Mouse (Mus musculus): ENCODE measurements at regions not wholly inside any gene's neighbourhood (a gene's known extent, or its start where the extent isn't known, plus 50 kb on each side); places are given as distances from the start of the nearest gene placed in this dataset.
A peak's percentile ranks its signal among the peaks of the same experiment; 100 is the strongest.

DNA sequence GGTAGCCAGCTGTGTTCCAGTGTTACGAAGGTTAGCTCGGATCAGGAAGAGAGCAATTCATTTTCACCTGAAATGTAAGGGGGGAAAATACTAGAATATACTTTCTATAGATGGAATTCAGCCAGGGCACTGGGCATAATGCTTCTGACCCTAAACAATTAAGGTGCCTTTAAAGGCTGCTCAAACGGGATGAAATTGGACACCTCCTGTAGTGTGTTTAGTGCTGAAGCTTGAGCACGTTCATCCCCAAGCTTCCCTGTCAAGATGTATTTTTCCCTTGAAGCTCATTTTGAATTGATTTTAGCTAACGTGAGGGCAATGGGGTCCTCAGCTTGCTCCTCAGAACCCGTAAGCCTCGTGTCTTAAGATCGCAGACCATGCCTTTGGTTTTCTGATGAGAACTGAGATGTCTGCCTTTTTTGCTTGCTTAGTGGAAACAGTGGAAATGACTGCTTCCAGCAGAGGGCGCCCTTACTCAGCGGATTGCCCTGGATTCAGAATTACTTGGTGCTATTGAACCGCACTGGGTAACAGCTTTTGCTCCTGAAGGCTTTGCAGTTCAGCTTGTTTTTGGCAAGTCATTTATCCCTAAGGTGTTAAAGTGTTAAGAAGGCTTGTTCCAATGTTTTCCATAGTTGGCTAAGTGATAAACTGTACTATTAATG, 74.6 kb upstream of the Fermt1 start:
- DNase-seq = peak; percentile 9

DNA sequence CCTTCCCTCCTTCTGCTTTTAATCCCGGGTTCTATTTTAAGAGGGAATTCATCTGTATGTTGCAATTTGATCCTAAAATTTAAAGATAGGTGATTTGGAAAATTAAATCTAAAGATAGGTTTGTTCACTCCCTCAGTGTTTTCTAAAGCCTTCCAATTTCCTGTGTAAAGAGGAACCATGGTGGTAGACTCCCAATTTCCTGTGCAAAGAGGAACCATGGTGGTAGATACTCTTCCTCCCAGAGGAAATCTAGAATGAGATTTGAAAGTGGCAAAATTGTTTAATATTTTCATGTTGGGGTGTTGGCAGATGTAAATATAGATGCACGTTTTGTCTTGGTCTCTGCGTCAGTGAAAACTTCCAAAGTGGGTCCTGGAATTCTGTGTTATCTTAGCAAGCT, 75.5 kb upstream of the Fermt1 start:
- DNase-seq = no peak

DNA sequence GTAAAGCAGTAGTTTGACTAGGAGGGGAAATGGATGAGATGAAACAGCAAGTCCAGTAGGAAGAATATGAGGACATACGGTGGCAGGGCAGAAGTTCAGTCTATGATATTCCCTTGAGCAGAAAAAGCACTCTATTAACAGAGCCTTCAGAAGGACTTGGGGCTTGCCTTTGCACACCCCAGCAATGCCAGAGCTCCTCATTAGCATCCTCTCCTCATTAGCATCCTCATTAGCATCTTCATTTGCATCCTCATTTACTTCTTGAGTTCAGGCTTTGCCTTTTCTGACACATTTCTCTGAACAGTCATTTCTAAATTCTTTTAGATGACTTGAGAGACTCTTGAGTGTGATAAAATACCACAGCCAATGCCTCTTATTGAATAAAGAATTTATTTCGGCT, 81.3 kb upstream of the Fermt1 start:
- no peak for DNase-seq

DNA sequence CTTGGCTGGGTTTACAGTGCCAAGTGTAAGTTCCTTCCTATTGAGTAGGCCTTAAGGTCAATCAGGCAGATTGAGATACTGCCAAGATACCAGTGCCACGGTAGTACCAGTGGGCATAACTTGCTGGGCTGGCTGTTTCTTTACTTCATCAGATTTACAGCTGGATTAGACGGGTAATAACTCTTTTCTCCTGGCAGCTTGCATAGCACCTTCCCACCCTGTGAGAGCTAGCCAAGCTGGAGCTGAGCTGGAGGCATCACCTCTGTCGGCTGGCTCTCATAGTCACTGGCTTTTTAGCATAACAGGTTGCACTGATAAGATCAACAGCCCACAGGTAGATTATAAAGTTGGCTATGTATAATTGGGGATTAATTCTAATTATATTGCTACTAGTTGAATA, 89.7 kb upstream of the Fermt1 start:
- DNase-seq = no peak

DNA sequence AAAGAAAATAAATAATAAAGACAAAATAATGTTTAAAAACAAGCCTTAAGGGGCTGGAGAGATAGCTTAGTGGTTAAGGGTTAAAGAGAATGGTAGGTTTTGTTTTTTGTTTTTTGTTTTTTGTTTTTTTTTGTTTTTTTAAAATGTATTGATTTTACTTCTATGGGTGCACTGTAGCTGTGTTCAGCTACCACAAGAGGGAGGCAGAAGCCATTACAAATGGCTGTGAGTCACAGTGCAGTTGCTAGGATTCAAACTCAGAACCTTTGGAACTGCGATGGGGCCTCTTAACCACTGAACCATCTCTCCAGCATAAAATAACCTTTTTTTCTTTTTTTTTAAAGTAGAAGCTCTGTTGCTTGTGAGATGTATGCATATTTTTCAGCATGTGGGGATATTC, 95.0 kb upstream of the Fermt1 start:
- no peak for DNase-seq

- DNase-seq = no peak
Observed at GRCm38 (mm10) chr2:133077698-133078356, 132.1 kb upstream of the Fermt1 start.

DNA sequence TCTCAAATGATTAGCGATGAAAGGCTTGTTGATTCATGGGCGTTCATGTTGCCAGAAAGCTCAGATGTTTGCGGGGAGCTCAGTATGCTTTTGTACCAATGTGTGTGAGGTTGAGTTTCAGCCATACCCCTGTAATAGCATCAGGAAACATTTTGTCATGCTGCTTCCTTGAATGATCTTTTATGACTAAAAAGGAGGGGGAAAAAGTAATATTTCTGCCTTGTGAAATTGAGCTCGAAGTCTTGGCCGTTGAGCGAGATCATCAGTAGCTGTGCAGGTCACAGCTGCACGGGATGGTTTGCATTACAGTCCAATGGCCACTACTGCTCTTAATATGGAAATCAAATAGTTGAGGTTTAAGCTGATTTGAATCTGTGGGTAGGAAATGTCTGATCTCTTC, 145.3 kb upstream of the Fermt1 start:
- DNase-seq = no peak

- DNase-seq = peak; percentile 8
Observed at GRCm38 (mm10) chr2:133113642-133114041, 167.9 kb upstream of the Fermt1 start.

DNA sequence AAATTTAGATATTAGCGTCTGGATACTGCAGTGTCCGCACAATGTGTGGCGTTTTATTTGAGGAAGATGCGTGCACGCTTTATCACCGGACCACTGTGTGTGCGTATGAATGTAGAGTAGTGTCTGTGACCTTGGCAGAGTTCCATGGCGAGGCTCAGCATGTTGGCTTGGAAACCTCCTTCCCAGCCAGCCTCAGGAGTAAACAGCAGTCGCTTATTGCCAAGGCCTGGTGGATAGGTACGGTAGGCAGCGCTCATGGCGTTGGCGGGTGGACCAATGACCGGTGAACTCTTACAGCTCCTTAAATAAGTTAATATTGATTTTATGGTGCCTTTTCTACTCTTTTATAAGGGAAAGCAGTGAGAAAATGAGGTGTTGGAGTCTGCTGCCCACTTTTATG, 172.9 kb upstream of the Fermt1 start:
- no peak for DNase-seq

GRCm38 (mm10) chr2:133125212-133125801, 179.6 kb upstream of the Fermt1 start:
- DNase-seq = no peak

DNA sequence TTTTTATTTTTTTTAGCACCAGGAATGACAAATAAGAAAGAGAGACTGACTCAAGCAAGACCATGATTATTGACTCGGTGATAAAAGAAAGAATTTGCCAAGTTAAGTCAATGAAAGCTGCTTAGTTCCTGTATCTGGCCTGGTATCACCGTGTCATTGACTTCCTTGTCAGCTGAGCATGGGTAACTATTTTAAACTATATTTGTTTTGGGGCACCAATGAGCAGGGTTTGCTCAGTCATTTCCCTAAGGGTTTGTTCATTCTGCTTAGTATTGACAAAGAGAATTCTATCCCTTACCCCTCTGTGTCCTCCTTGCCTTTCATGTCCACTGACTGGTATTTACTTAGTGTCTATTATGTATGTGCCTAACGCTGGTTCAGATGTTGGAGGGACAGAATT, 189.2 kb upstream of the Fermt1 start:
- no peak for DNase-seq

GRCm38 (mm10) chr2:133138877-133139276, 193.2 kb upstream of the Fermt1 start:
- DNase-seq = no peak

GRCm38 (mm10) chr2:133141341-133142035, 195.8 kb upstream of the Fermt1 start:
- no peak for DNase-seq

- no peak for DNase-seq
Observed at GRCm38 (mm10) chr2:133152461-133152860, 206.8 kb upstream of the Fermt1 start.

GRCm38 (mm10) chr2:133156537-133156936, 210.8 kb upstream of the Fermt1 start:
- DNase-seq = no peak

DNA sequence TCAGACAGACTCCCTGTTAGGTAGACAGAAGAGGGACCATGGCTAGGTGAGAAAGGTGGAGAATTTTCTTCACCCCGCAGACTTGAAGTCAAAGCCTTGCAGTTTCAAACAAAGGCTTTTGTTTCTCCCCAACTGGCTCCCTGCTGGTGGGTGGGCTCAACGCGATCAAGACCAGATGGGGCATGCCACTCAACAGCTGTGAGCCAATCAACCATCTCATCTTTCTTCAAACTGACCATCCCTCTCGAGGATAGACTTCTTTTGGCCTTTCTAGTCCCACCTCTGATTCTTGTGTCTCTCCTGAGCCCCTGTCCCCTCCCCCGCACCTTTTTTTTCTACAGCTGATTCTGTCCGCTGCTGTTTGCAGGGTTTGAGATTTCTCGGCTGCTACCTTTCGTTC, 212.5 kb upstream of the Fermt1 start:
- no peak for DNase-seq

GRCm38 (mm10) chr2:133159398-133159797, 213.7 kb upstream of the Fermt1 start:
- peak; percentile 13 for DNase-seq

- DNase-seq = no peak
Observed at GRCm38 (mm10) chr2:133176411-133176810, 230.7 kb upstream of the Fermt1 start.

DNA sequence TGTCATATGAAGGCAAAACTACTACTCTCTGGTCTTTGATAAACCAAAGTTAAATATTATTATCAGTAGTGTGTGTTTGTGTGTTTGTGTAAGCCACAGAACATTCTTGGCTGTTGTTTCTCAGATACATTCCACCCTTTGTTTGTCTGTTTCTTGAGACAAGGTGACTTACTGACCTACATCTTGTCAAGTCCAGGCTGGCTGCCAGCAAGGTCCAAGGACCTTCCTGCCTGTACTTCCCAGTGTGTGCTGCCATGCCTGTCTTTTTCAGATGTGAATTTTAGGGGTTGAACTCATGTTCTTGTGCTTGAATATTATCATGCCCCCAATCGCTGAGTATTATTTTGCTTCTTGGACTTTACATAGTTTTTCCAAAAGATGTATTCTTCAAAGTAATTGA, 235.5 kb upstream of the Fermt1 start:
- DNase-seq = no peak

DNA sequence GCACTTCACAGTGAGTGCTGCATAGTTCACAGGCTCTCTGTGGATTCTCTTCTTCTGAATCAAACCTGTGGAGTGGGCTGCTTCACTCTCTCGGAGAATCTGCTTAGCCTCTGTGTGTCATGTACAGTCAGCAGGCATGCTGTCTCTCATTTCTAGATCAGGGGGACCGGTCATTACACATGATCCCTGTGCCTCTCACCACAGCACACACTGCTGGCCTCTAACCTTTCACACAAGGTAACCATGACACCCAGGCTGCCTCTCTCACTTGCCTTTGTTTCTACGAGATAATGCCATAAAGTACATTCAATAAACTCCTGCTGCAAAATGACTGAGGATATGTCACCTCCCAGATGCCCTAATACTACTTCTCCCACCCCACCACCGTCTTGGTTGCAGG, 237.2 kb upstream of the Fermt1 start:
- DNase-seq = no peak

DNA sequence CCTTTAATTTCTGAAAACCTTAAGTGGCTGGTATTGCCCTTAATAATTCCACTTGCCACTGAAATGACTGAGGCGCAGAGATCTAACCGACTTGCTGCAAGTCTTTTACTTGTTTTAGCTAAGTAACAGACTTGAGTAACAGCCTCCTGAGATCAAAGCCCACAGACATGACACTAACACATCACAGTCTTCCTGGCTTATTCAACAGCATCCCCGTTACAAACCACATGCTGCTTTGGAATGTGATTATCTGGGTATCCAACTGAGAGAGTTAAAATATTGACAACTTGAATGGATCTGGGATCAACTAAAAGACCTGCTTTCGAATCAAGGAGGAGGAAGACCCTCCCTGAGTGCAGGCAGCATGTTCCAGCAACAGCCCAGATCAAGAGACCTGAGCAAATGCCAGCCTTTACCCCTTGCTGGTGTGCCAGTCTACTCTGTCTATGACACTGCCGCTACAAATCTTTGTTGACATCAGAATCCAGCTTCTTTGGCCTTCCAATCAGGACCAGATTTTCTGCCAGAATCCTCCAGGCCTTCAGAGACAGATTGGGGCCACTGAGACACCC, 258.7 kb upstream of the Fermt1 start:
- DNase-seq = no peak

DNA sequence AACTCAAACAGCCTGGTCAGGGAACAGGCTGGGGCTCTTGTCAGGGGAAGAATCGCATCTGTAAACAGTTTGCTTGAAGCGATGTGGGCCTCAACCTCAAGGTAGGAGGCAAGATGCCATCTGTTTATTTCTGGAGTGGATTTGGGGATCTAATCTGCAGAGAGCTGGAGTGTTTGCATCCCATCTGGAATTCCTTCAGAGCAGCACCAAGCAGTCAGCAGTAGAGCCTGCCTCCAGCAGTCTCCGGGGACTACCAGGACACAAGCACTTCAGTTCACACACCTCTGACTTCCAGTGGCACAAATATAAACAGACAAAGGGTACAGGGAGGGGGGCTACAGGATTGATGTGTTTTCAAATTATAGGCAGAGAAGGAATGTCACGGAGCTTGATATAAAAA, 262.8 kb upstream of the Fermt1 start:
- no peak for DNase-seq

Measured in gastrocnemius, postnatal 25 days (tissue).